Comparison of ENCODE assay signal across 25 mouse cellular contexts in genomic region chr11:65719960-65720359, GRCm38 (mm10).
"Had no signal": no experiment of that assay in that cellular context is flagged by ENCODE, and none has a peak within 500 bp of the region (broad histone marks: within the 10 kb centered on the region; RNA-seq: fewer than 3 reads in every experiment).

No protein-coding gene starts in this region.

- H3K4me3 ChIP-seq: heart, adult 2 months; heart, embryonic 10.5 days; heart, embryonic 13.5 days; heart, embryonic 15.5 days; hindbrain, embryonic 10.5 days; hindbrain, embryonic 12.5 days; intestine, embryonic 15.5 days; limb, embryonic 13.5 days; limb, embryonic 15.5 days; liver, embryonic 12.5 days had no signal

- H3K27ac ChIP-seq: heart, adult 2 months; heart, embryonic 10.5 days; heart, embryonic 13.5 days; heart, embryonic 15.5 days; hindbrain, embryonic 10.5 days; hindbrain, embryonic 12.5 days; hindbrain, embryonic 14.5 days; intestine, embryonic 15.5 days; limb, embryonic 13.5 days; limb, embryonic 15.5 days; liver, embryonic 12.5 days; liver, embryonic 14.5 days had no signal

- ATAC-seq: hindbrain, embryonic 16.5 days; inflammation-experienced regulatory T-cells, adult 6 months; intestine, embryonic 15.5 days; intestine, postnatal 0 days; liver, embryonic 12.5 days had no signal

- DNase-seq: gastrocnemius, postnatal 10 days; gastrocnemius, postnatal 25 days; heart, adult 2 months; heart, postnatal 14 days; heart, postnatal 36 days; kidney, adult 18-20 months; kidney, adult 8-10 months; kidney, postnatal 10 days; kidney, postnatal 25 days; kidney, postnatal 4 days; left cerebral cortex, postnatal 4 days had no signal
